Mouse (Mus musculus) heart, adult 2 months (tissue): Measurements from ENCODE around the gene Bcas3.

Experiments used
- CTCF ChIP-seq: fragments of 200-600 bp; IDR thresholded peaks from 2 replicates; pipeline ENCODE4 v1.8.1; 2022; ENCODE audit warnings: antibody characterized with exemption, mild to moderate bottlenecking, moderate library complexity
- EP300 ChIP-seq: fragments of 200-500 bp; IDR thresholded peaks from 2 replicates; pipeline ENCODE4 v1.6.1; 2011; ENCODE audit warnings: low read depth, low read length, control low read depth; ENCODE audit not compliant: insufficient read depth

DNA sequence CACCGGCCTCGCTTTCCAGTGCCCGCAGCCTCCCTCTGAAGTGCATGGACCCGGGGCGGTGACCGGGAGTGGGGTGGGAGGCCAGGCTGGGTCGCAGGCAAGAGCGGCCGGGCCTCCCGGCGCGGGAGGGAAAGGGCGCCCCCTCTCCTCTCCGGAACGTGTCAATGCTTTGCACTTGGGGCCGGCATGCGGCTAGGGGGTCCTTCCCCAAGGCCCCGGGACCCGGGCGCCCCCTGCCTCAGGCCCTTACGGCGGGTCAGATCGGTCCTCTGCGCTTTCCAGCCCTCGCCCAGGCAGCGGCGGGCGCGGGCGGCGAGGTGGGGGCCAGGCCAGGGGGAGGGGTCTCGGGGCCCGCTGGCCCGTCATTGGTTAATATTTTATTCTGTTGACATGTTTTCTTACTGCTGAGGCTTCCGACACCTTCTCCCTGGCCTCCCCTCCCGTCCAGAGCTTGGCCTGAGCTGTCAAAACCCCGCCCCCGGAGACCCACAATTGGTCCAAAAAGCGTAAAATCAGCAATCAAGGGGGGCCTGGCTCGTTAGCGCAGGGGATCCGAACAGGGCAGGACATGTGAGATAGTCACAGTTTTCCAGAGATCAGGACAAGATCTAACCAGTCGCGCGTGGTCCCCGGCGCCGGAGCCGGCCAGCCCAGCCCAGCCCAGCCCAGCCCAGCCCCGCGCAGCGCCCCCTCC lies 479.4 kb downstream of the Bcas3 start, which contains the start of gene Tbx2:
- TF ChIP-seq CTCF: peak; percentile 34; the same call in 1 of the 2 replicates
- no peak for TF ChIP-seq EP300
